Mouse (Mus musculus) layer of hippocampus, adult 9-11 months (tissue): ENCODE measurements around the gene Actn4.

Source experiments
- DNase-seq: peaks from one replicate; pipeline ENCODE4 v3.0.0; 2022

Actn4 gene

DNA sequence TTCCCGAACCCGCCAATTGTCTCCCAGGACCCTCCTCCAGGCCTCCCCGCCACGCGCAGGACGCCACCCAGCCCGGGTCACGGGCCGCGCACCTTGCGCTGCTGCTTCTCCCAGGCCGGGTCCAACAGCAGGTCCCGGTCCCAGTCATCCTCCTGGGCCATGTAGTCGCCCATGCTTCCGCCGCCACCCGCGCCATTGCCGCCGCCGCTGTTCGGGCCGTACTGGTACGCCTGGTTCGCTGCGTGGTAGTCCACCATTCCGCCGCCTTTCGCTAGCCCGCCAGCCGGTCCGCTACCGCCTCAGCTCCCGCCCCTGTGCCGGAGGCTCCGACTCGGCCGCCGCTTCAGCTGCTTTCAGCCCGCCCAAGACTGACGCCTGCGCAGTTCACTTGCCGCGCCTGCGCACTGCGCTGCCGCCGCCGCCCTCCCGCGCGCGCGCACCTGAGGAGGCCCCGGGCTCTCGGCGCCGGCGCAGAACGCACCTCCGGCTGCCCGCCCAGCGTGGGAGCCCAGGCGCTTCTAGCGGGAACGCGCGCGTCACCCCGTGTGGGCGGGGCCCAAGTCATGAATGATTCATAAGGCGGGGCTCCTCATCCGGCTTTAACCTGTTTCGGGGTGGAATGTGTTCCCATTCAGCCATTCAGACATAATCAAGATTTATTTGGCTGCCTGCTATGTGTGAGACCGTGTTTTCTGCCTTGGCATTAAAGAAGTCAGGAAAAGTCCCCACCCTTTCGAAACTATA is at the start of gene Actn4:
TSS of gene Actn4 (minus strand) at position 414 of the 744 bp plus-strand sequence.
- peak; percentile 99 for DNase-seq

DNA sequence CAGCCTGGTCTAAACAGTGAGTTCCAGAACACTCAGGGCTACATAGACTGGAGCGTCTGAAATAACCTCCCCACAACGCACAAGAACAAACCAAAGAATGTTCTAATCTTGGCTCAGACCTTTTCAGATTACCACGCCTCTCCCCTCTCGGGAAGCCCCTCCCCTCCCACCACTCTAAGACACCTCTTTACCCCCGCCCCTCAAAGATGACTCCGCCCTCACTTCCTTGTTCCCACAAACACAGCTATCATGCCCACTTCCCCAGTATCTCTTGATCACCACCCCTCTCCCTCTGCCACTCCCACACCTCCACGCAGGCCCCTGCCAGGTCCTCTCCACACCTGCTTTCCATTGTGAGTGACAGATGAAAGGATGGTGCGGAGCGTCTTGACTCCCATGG is 46.6 kb upstream of the Actn4 start:
- DNase-seq = no peak

DNA sequence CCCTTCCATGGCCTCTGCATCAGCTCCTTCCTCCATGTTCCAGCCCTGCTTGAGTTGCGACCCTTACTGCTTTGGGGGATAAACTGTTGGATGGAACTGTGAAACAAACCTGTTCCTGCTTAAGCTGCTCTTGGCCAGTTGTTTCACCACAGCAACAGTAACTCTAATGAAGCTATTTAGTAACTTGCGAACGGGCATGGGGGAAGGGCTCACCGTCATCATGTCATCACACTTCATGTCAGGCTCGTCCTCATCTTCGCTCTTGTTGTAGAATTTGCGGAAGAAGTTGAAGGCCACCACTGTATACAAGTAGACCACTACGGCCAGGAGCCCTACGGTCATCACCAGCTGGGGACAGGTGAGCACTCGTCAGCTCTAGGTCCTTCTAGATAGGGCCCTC is 46.0 kb upstream of the Actn4 start:
- DNase-seq = no peak

DNA sequence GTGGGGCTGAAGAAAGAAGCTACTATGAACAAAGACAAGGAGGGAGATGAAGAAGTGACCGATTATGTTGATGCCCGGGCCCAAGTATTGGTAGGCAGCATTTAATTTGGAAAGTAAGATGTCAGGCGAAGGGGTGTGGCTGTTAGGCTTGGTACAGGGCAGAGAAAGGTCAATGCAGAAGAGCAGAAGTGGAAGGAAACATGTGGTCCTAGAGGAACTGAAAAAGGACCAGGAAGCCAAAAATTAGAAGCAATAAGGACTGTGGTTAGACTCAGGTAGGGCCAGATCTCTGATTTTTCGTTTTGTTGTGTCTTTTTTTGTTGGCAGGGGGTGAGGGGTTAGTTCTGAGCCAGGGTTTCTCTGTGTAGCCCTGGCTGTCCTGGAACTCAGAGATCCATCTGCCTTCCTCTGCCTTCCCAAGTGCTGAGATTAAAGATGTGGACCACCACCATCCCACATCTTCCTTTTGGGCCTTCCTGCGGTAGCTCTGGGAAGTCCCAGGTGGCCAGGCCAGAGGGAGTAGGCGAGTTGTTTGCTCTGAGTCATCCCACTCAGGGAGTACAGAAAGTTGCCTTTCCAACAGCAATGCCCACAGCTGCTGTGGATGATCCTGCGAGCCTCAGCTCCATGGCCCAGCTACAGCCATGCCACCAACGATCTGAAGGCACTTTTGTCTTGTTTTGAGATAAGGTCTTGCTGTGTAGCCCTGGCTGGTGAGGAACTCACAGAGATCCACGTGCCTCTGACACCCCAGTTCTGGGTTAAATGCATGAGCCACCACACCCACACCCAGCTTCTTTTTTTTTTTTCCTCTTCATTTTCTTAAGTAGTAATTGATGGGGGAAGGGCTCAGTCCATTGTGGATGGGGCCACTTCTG is 45.3 kb upstream of the Actn4 start:
- no peak for DNase-seq

DNA sequence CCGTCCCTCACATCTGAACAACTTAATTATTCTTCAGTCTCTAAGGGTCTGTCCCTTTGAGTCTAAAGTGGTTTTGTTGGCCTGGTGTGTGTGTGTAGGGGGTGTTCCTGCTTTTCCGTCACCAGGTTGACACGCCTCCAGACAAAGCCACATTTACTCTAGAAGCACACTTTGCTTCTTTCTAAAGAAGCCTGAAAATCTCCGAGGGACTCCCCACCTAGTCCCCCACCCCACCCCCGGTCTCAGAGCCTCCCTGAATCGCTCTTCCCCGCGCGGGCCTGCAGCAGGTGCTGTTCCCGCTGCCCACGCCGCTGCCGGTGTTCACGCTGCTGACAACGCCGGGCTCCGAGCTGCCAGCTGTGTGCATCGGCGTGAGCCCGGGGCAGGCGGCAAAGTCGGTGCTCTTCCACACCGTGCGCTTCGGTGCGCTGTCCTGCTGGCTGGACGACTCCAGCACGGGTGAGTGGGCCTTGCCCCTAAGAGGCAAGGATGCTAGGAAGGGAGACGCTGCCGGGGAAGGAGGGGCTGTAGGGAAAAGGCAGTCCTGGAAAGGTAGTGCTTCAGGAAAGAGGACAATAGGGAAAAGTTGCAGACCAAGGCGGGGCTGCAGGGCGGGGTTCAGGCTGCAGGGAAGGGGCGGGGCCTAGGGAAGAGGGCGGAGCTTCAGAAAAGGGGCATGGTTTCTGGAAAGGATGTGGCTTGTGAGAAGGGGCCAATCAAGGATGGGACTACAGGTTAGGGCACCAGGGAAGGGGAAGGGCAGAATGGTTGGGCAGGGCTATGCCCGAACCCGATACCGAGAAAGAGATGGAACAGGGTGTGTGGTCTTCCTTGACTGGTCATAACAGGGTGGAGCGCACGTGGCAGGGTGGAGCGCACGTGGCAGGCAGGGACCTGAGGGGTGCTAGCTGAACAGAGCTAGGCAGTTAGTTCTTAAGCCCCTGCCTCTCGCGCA is 38.8 kb upstream of the Actn4 start:
- DNase-seq = no peak

DNA sequence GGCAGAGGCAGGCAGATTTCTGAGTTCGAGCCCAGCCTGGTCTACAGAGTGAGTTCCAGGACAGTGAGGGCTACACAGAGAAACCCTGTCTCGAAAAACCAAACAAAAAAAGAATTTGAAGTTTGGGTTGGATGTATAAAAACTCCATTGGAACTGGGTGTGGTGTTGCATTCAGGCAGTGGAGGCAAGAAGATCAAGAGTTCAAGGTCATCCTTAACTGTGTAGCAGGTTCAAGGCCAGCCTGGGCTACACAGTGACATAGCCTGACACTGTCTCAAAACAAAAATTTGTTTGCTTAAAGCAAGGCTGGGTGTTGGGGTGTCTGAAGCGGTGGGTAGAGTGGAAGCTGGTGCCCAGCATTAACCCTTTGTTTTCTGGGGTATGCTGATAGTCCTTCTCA is 31.3 kb upstream of the Actn4 start:
- DNase-seq = no peak

DNA sequence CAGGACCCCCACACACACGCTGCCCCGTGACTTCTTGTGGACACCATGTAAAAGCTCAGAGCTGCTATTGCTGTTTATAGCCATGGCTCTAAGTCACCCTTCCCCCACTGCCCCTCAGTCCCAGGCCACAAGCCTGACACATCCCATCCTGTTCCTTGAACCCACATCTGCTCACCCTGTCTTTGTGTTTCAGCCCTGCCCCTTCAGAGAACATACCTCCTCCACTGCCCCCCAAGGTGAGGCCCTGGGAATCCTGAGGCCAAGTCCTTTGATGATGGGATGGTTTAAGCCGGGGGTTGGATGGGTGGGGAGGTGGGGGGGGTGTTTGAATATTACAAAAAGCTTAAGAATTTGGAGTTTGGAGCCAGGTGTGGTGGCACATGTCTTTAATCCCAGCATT is 30.9 kb upstream of the Actn4 start:
- DNase-seq = no peak

DNA sequence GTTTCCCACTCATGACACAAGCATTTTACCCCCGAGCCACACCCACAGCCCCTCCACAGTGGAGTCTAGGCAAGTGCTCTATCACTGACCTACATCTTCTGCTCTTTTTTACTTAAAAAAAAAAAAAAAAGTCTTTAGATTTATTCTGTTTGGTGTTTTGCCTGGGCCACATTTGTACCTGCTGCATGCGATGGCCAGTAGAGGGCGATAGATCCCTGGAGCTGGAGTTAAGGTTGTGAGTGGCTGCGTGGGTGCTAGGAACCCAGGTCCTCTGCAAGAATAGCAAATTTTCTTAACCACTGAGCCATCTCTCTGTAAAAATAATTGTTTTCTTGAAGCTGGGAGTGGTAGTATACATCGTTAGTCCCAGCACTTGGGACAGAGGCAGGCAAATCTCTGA is 29.5 kb upstream of the Actn4 start:
- no peak for DNase-seq

DNA sequence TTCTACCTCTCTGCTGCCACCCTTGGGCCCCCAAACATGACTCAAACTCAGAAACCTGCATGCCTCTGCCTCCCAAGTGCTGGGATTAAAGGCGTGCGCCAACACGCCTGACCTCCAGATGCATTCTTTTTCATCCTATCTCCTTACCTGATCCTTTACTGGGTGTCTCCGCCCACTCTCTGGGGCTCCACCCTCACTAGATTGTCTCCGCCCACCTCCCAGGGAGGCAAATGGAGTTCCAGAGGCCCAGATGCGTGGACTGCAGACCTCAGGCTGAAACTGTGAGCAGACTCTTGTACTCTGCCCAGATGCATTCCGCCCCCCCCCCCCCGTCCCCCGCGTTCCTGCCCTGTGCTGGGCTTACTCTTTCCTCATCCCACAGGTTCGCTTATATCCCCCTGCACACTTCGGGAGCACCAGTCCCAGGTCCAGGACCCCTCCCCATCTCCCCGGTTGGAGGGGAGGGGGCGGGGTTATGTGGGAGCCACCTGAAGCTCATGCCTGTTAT is 28.7 kb upstream of the Actn4 start:
- no peak for DNase-seq

DNA sequence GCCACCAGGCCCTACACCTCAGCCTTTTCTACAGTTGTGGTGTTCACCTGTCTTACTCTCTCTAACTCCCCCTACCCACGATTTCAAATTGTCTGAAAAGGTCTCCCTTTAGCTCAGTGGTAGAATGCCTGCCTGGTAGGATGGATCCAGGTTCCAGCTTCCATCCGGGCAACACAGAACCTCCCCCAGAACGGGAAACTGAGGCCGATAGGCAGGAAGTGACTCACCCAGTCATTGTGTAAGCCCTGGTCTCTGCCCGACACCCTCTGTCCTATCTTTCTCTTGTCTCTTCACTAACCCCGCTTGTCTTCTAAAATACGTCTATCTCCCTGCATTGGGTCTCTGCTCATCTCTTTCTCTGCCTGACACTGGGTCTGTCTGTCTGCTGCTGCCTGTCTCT is 23.1 kb upstream of the Actn4 start:
- DNase-seq = no peak

DNA sequence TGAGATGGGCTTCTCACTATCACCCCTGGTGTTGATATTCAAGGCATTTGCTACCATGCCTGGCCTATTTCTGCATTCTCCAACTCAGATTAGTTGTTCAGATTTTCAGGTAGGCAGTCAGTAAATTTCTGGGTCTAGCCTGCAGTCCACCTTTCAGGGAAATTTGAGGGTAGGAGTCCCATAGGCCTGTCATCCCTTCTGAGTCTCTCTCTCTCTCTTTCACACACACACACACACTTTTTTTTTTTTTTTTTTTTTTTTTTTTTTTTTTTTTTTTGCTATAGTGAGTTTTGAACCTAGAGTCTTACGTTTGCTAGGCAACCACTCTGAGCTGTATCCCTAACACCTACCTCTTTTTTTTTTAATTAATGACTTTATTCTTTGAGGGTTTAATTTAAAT is 22.3 kb upstream of the Actn4 start:
- DNase-seq = no peak

DNA sequence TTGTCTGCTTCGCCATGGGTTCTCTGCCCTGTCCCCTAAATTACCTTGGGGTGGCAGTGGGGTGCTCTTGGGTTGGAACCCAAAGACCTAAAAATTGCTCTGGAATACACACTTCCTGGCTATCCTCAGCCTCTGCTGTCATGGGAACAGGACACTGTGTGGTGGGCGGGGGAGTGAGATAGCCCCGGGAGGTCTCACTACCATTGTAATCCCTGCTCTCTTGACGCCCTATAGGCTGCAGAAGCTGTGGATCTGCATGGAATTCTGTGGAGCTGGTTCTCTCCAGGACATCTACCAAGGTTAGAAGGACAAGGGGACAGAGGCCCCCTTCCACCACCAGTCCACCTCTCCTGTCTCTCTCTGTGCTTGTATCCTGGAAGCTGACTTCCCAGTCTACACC is 21.7 kb upstream of the Actn4 start:
- DNase-seq = no peak

DNA sequence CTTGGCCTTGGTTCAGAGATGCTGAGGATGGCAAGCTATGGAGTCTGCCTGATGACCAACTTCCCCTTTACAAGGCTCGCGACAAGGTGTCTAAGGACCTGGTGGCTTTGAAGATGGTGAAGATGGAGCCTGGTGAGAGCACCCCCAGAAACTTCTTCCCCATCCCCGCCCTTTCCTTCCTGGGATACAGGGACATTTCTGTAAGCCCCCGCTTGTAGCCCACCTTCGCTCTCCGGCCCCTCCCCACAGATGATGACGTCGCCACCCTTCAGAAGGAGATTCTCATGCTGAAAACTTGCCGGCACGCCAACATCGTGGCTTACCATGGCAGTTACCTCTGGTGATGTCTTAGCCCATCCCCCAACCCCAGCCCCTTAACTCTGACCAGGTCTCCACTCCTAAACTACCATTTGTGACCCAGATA is 21.0 kb upstream of the Actn4 start:
- no peak for DNase-seq

DNA sequence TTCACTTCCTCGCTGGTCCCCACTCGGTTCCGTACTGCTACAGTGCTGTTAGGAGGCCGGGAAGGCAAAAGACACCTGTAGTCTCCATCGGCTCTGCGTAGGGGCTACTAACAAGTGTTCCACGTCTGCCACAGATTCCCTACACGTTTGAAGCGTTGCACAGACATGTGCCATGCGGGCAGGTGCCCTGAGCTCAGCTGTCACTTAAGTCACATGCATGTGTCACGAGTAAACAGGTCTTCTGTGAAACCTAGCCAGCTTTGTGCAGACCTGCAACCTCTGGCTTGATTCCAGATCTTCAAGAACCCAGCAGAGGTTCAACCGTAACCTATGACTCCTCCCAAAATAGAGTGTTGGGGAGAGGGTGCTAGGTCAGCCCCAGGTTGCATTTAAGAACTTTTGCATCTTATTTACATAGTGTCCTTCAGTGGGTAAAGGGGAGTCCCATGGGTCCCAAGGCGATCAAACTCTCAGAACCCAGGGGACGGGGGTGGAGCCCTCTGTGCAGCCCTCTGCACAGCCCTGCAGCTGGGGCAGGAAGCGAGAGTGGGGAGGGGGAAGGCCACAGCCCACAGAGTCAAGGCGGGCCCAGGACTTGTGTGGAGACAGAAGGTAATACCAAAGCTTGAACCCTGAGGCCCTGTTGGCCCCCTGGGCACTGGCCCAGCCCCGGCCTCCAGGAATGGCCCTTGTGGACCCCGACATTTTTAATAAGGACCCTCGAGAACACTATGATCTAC is 20.3 kb upstream of the Actn4 start:
- DNase-seq = no peak

DNA sequence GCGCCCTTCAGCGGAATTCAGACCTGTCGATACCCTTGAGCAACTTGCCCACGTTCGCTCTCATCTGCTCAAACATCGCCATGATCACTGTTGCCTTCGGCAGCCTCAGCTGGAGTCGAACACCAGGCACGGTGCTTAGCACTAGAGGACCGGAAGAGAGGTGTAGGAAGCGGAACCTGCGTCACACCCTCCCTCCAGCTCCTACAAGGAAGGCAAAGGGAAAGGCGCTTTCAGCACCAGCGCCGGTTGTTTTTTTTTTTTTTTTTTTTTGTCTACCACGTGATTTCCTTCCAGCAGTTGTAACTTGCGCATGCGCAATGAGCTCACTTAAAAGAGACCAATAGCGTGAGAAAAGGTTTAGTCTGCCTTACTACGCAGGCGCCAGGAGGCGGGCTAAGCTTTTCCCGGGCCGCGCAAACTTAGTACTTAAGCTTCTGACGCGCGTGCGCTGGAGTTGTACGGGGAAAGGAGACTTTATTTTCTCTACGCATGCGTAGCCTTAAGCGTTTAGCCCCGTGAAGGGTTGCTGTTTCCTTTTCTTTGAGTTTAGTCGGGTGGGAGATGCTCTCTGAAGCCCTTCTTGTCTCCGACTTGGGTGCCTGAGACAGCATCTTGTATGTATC is 19.6 kb upstream of the Actn4 start, which contains the start of the genes Eif3k and Map4k1:
TSS of gene Eif3k (minus strand) at position 214 of the 623 bp plus-strand sequence.
TSS of gene Map4k1 (plus strand) at position 400 of the 623 bp plus-strand sequence.
- peak; percentile 99 for DNase-seq

DNA sequence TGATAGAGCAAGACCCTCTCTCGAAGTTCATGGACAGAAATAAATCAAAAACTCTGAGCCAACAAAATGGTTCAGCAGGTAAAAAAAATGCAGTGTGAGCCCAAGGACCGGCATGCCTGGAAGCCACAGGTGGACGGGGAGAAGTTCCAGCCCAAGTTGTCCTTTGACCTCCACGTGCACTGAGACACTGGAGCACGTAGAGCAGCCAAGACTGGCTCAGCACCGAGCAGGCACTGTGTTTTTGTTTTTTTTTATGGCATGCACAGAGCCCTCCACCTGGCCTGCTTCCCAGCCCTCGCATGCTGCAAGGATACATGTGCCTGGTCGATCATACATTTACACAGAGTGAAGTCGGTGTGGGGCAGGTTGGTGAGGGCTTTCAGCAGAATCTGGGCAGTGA is 15.4 kb upstream of the Actn4 start:
- no peak for DNase-seq

DNA sequence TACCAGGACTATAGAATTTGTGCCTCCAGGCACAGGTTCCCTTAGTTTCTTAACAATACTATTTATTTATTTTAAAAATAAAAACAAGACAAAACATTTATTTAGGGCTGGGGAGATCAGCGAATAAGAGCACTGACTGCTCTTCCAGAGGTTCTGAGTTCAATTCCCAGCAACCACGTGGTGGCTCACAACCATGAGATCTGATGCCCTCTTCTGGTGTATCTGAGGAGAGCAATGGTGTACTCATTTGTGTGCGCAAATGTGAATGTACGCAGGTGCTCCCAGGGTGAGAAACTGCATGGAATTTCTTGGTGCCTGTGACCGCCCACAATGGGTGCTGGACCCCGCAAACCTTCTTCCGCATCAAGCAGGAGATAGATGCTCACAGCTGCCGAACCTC is 10.9 kb upstream of the Actn4 start:
- DNase-seq = no peak

DNA sequence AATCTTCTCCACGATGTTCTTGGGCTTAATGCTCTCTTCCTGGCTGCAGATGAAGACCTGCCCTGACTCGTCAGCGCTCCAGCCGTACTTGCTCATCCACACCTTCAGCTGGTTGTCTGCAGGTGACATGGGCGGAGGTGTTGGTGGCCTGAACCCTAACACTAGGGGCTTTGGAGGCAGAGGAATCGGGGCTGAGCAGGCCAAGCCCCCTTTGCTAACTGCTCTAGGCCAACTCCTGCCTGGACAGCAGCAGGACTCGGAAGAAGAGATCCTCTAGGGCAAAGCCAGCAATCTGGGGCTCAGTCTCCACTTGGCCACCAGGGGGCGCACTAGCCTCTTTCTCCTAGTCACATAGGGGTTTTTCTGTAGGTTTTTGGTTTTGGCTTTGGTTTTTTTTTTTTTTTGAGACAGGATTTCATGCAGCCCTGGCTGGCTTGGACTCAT is 10.4 kb upstream of the Actn4 start:
- peak; percentile 58 for DNase-seq

DNA sequence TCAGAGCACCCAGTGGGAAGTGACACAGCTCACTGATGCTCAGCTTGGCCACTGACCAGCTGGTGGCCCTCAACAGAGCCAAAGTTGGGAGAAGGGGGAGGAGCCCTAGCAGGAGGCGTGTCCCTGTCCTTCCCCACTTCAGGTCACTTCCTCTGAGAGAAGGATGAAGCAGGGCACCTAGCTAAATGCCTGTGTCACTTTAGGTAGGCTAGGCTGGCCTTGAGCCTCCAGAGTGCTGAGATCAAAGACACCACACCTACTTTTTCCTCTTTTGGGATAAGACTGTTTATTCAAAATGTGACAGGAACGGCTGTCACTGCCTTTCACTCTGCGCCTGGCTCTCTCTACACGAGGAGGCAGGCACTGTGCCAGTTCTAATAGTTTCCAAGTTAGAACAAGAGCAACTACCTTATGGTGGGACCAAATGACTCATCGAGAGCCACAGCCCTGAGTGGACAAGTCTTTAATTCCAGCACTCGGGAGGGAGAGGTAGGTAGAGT is 9.7 kb upstream of the Actn4 start:
- DNase-seq = peak; percentile 62

DNA sequence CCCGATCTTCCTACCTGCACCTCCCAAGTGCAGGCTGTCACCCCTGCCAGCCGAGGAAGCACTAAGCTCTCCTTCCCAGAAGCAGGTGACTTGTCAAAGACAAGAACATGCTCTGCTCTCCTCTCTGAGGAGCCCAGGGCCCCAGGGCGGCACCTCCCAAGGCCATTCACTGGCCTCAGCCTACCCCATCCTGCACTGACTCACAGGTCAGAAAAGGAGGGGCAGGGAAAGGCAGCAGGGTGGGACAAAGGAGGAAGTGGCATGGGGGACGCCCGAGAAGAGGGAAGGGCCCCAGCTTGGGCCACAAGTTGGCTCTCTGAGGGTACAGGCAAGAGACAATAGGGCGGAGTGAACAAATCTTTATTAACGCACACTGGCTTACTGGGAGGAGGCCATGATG is 8.9 kb upstream of the Actn4 start:
- no peak for DNase-seq
